Mouse (Mus musculus): ENCODE results near the gene Ppm1l. TPM values are rescaled to one million over a fixed set of nuclear protein-coding genes. Genes with fewer than 3 reads are reported as not detected.
A peak's percentile ranks its signal among the peaks of the same experiment; 100 is the strongest.

The Ppm1l gene
- polyA plus RNA-seq (2017; shearing (Covaris generic)), result 1 to 10 TPM in 2 of 3 experiments, under 1 TPM in 1; 0.06 to 4.4 (median 3.0) TPM

GRCm38 (mm10) chr3:69316391-69317195 is at the start of gene Ppm1l:
TSS of gene Ppm1l (plus strand) at chr3:69316861.
- peak; percentile 78 for ATAC-seq

GRCm38 (mm10) chr3:69271812-69272211 is 44.8 kb upstream of the Ppm1l start:
- no peak for ATAC-seq

- no peak for ATAC-seq
These were observed 42.5 kb upstream of the Ppm1l start for GRCm38 (mm10) chr3:69274018-69274663.

GRCm38 (mm10) chr3:69274664-69275312 is 41.9 kb upstream of the Ppm1l start:
- peak; percentile 83 for ATAC-seq

- no peak for ATAC-seq
These were observed 38.0 kb upstream of the Ppm1l start for GRCm38 (mm10) chr3:69278648-69279047.

GRCm38 (mm10) chr3:69282406-69282805 is 34.3 kb upstream of the Ppm1l start:
- no peak for ATAC-seq

- ATAC-seq, result no peak
These were observed 33.4 kb upstream of the Ppm1l start for GRCm38 (mm10) chr3:69283085-69283847.

GRCm38 (mm10) chr3:69289833-69290232 is 26.8 kb upstream of the Ppm1l start:
- ATAC-seq, result peak; percentile 96

GRCm38 (mm10) chr3:69290294-69290693 is 26.4 kb upstream of the Ppm1l start:
- ATAC-seq, result peak; percentile 24

GRCm38 (mm10) chr3:69290844-69291243 is 25.8 kb upstream of the Ppm1l start:
- no peak for ATAC-seq

GRCm38 (mm10) chr3:69292628-69293027 is 24.0 kb upstream of the Ppm1l start:
- ATAC-seq, result no peak

- no peak for ATAC-seq
These were observed 20.4 kb upstream of the Ppm1l start for GRCm38 (mm10) chr3:69296270-69296669.

GRCm38 (mm10) chr3:69300121-69300520 is 16.5 kb upstream of the Ppm1l start:
- no peak for ATAC-seq

- ATAC-seq, result no peak
These were observed 761 bp upstream of the Ppm1l start for GRCm38 (mm10) chr3:69315810-69316390.

GRCm38 (mm10) chr3:69317251-69318125 is 827 bp downstream of the Ppm1l start:
- ATAC-seq, result peak; percentile 29

- ATAC-seq, result no peak
These were observed 1.7 kb downstream of the Ppm1l start for GRCm38 (mm10) chr3:69318131-69318951.

GRCm38 (mm10) chr3:69319061-69319720 is 2.5 kb downstream of the Ppm1l start:
- ATAC-seq, result no peak

GRCm38 (mm10) chr3:69323982-69324381 is 7.3 kb downstream of the Ppm1l start:
- ATAC-seq, result no peak

GRCm38 (mm10) chr3:69329910-69330309 is 13.2 kb downstream of the Ppm1l start:
- no peak for ATAC-seq

- ATAC-seq, result no peak
These were observed 17.2 kb downstream of the Ppm1l start for GRCm38 (mm10) chr3:69333819-69334218.

Data from inflammation-experienced regulatory T-cells, adult 6 months (primary cell).